Mouse (Mus musculus): Measurements from ENCODE around the gene Rtn3.
"Not testable (repeated sequence)": the region's sequence is repeated elsewhere in the genome, so short reads cannot be mapped to it uniquely, and the experiment has no call there.

The Rtn3 gene

GRCm38 (mm10) chr19:7482599-7483511, at the start of gene Rtn3:
Gene Rtn3 (minus strand): TSS chr19:7483281.
- DNase-seq (ENCODE audit: low read depth in 2 of 2, low spot score in 2 of 2): peak; percentile 88 to 91

GRCm38 (mm10) chr19:7531906-7532305, 48.8 kb upstream of the Rtn3 start:
- DNase-seq (ENCODE audit: low read depth in 2 of 2, low spot score in 2 of 2): no peak

- peak; percentile 23 to 48 for DNase-seq (ENCODE audit: low read depth in 2 of 2, low spot score in 2 of 2)
Measured at GRCm38 (mm10) chr19:7528639-7529428, 45.8 kb upstream of the Rtn3 start.

- DNase-seq (ENCODE audit: low read depth in 2 of 2, low spot score in 2 of 2): no peak
Measured at GRCm38 (mm10) chr19:7524879-7525278, 41.8 kb upstream of the Rtn3 start.

- no peak for DNase-seq (ENCODE audit: low read depth in 2 of 2, low spot score in 2 of 2)
Measured at GRCm38 (mm10) chr19:7523781-7524180, 40.7 kb upstream of the Rtn3 start.

- peak; percentile 27 to 40 for DNase-seq (ENCODE audit: low read depth in 2 of 2, low spot score in 2 of 2)
Measured at GRCm38 (mm10) chr19:7523292-7523691, 40.2 kb upstream of the Rtn3 start.

GRCm38 (mm10) chr19:7522856-7523255, 39.8 kb upstream of the Rtn3 start:
- DNase-seq (ENCODE audit: low read depth in 2 of 2, low spot score in 2 of 2): no peak

GRCm38 (mm10) chr19:7521619-7522018, 38.5 kb upstream of the Rtn3 start:
- no peak for DNase-seq (ENCODE audit: low read depth in 2 of 2, low spot score in 2 of 2)

- no peak for DNase-seq (ENCODE audit: low read depth in 2 of 2, low spot score in 2 of 2)
Measured at GRCm38 (mm10) chr19:7516437-7516836, 33.4 kb upstream of the Rtn3 start.

GRCm38 (mm10) chr19:7508026-7508425, 24.9 kb upstream of the Rtn3 start:
- DNase-seq (ENCODE audit: low read depth in 2 of 2, low spot score in 2 of 2): no peak

GRCm38 (mm10) chr19:7506321-7506720, 23.2 kb upstream of the Rtn3 start:
- DNase-seq (ENCODE audit: low read depth in 2 of 2, low spot score in 2 of 2): no peak

GRCm38 (mm10) chr19:7502432-7502831, 19.4 kb upstream of the Rtn3 start:
- DNase-seq (ENCODE audit: low read depth in 2 of 2, low spot score in 2 of 2): no peak

- DNase-seq (ENCODE audit: low read depth in 2 of 2, low spot score in 2 of 2): no peak
Measured at GRCm38 (mm10) chr19:7500701-7501100, 17.6 kb upstream of the Rtn3 start.

GRCm38 (mm10) chr19:7498816-7499215, 15.7 kb upstream of the Rtn3 start:
- DNase-seq (ENCODE audit: low read depth in 2 of 2, low spot score in 2 of 2): no peak

- not testable (repeated sequence) for DNase-seq (ENCODE audit: low read depth in 2 of 2, low spot score in 2 of 2)
Measured at GRCm38 (mm10) chr19:7496070-7496469, 13.0 kb upstream of the Rtn3 start.

- peak in 1 of 2 experiments; percentile 5 for DNase-seq (ENCODE audit: low read depth in 2 of 2, low spot score in 2 of 2)
Measured at GRCm38 (mm10) chr19:7495221-7496038, 12.3 kb upstream of the Rtn3 start.

GRCm38 (mm10) chr19:7494187-7495015, 11.3 kb upstream of the Rtn3 start:
- DNase-seq (ENCODE audit: low read depth in 2 of 2, low spot score in 2 of 2): peak; percentile 83 to 85

- DNase-seq (ENCODE audit: low read depth in 2 of 2, low spot score in 2 of 2): no peak
Measured at GRCm38 (mm10) chr19:7493352-7494186, 10.5 kb upstream of the Rtn3 start, which contains the start of gene Atl3. Gene Atl3 (plus strand): TSS chr19:7494040.

- no peak for DNase-seq (ENCODE audit: low read depth in 2 of 2, low spot score in 2 of 2)
Measured at GRCm38 (mm10) chr19:7492682-7493081, 9.6 kb upstream of the Rtn3 start.
